Mouse (Mus musculus) lung, postnatal 14 days (tissue): ENCODE measurements at regions not wholly inside any gene's neighbourhood (a gene's known extent, or its start where the extent isn't known, plus 50 kb on each side); places are given as distances from the start of the nearest gene placed in this dataset.

Experiments used
- DNase-seq: peaks from one replicate; pipeline ENCODE4 v3.0.0; 2021

DNA sequence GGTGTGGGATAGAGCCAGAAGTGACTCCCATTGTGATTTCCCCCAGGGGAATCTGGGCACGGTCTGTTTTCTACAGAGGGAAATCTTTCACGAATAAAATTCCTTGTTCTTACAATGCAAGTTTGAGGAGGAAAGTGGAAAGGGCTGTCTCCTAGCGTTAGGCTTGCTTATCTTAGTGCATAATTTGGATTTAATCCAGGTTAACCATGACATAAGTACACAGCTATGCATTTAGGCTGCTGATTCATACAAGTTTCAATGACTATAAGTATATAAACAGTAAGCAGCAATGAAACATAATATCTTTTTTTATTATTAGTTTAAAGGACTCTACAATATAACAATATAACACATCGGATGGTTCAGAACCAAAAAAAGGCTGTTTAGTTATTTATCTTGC, 74.6 kb upstream of the Arhgap21 start:
- no peak for DNase-seq

DNA sequence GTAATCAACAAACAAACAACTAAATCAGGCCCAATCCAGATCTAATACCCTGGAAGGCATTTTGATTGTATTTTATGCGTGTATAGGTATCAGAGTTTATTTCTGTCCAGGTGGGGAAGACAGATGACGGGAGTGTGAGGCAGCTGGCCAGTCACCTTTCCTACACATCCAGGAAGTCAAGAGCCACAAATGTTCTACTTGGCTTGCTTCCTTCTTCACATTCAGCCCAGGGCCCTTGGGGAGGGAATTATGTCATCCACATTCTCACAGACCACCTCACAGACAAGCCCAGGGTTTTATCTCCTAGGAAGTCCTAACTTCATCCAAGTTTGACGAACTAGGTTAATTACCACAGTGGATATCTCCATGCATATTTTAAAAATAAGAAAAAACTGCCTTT, 68.9 kb upstream of the Arhgap21 start:
- DNase-seq, result no peak

DNA sequence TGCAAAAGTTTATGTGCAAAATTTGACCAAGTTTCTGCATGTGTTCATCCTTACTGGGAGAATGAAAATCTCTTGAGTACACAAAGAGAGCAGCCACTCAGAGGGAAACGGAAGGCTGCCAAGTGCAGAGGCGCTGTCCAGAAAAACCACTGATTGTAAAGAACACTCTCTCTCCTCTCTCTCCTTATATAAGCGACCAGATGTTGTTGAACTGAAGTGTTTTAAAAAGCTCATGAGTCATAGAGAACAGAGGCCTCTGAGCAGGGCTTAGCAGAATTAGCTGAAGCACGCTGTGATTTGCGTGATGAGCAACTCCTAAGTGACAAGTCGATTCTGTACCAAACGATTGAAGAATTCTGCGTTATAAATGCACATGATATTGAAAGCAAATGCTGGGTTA, 68.5 kb upstream of the Arhgap21 start:
- DNase-seq, result peak; percentile 56

DNA sequence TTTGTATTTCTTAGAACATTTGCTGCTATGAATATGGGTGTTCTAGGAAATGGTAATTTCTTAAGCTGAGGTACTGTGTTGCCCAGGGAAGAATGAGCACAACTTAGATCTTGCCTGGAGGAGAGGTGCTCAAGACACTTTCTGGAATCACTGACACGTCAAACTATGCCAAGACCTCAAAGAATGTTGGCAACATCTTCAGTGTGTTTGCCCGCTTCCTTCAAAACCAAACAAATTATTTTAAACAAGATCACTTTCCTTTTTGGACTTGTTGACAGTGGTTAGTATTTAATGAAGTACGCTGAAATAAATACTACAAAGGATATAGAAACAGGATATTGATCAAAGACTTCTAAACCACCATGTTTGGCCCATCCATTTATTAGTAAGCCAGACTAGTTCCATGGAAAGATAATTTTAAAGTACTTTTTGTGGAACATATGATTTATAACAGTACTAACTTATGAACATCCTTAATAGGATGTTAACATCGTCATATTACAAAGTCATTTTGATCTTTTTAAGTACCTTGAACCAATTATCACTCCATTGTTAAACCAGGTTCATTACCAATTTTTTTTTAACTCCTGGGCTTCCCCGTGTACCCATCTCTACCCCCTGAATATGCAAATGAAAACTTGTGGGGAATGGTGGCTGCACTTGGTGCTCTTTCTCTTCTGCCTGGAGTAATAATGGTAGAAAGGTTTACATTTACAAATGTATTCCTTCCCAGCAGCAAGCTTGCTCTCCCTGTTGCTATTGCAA, 67.4 kb upstream of the Arhgap21 start:
- DNase-seq, result no peak

DNA sequence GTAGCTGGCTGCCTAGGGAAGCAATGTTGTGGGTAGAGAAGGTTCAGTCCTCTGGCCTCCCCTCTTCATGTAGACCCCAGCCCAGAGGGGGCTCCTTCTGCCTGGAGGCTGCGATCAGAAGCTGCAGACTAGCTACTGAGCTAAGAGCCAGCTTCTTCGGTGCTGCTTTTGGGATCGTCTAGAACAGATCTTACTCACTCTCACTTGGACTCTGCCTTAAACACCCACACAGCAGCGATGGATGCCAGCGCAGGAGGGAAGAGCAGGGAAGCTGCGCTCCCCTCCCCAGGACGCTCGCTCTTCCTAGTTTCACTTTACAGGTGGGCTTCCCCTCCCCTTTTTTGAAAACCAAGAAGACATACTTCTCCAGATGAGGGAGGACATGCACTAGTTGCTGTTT, 66.0 kb upstream of the Arhgap21 start:
- DNase-seq, result no peak

DNA sequence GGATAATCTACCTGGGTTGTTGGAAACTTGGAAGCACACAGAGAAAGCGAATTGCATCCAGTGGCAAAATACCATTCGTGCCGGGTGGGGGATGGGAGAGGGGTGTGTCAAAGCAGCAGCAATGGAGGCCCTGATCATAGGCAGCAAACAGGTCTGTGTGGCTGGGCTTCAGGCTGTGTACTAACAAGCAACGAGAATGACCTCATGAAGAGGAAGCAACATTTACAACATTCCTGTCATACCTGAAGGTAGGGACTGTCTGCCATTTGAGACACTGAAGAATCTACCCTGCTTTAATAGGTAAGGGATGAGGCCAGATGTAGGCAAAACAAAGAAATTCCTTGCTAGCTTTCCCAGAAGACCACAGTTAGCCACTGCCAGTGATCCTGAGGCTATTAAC, 62.0 kb upstream of the Arhgap21 start:
- no peak for DNase-seq

DNA sequence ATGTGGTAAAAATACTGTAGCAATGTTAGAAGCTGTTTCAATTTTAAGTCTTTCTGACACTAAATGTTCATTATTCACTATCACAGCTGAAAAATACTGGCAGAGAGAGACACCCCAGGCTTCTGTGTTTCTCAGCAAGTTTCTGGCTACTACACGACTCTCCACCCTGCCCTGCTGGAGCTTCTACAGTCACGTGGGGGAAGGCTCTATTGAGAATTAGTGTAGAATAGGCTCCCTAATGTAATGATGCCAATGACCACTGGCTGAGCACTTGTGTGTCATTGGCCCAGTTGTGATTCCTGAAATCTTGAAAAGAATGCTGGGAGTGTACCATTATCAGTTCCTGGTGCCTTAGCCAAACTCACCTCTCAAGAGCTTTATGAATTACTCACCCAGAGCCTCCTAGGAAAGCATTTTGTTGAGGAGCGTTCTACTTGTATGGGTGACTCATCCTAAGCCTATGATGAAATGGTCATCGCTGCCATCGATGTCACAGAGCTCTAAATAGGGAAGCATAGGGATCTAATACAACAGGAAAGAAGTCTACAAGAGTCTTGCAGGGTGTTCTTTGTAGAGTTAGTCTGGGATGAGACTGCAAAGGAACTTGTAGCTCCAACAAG, 60.8 kb upstream of the Arhgap21 start:
- no peak for DNase-seq

DNA sequence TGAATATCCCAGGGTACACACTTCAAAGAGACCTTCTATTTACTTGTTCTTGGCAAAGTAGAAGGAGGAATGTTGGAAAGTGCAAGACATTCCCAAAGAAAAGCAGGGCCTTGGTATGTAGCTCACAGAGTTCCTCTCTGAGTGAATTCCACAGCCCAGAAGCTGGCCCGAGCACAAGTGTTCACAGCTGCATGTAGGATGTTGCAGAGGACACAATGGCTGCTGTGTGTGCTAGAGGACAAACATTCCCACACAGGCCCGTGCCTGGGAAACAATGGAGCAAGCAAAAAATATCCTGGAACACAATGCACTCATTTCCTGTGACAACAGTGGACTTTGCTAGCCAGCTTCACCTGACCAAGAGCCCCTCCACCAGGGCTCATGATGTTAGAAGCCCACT, 59.9 kb upstream of the Arhgap21 start:
- DNase-seq, result peak; percentile 58

DNA sequence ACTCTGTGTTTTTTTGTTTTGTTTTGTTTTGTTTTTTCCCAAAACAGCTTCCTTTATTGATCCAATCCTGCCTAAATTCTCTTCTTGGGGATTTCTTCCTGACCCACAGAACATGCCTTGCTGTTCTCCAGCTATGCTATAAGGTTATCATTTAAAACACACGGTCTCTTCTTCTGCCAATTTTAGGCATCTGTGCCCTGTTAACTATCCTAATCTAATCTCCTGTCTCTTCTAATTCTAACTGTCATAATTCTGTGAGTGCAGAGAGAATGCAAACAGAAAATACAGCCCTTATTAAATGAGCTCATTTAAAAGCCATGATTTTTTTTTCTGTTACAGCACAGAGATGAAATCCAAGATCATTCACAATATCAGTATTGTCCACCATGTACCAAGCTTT, 49.9 kb upstream of the Arhgap21 start:
- no peak for DNase-seq
